Comparison of ENCODE assay signal across 7 mouse cellular contexts in genomic region chr3:59344065-59344905, GRCm38 (mm10). TPM values are rescaled to one million over a fixed set of nuclear protein-coding genes. Genes with fewer than 3 reads are reported as not detected.
DNase-seq lines count a peak whose midpoint lies in the region; ATAC-seq and TF ChIP-seq lines count a peak whose summit lies in the region.

Gene Igsf10 (minus strand): TSS chr3:59344394.

- 0 out of 2 replicates have a peak, but pooled peaks have one; percentile 6 for TF ChIP-seq CTCF in stomach, postnatal 0 days (IDR thresholded peaks at IDR 0.05; ENCODE audit: low read depth)

- H3K4me3 ChIP-seq in forebrain, embryonic 14.5 days (ENCODE audit: low read depth, low read length) = peak within 1 kb of the TSS; percentile 57
- H3K4me3 ChIP-seq in midbrain, embryonic 11.5 days (ENCODE audit: low read depth, low read length) = peak within 1 kb of the TSS; percentile 57
- H3K4me3 ChIP-seq in stomach, postnatal 0 days (ENCODE audit: low read depth, low read length) = peak within 1 kb of the TSS; percentile 61

- DNase-seq in ZHBTc4 (ENCODE audit: low read depth, low spot score) = peak; percentile 51
- DNase-seq in cerebellum, adult 11 months = peak; percentile 8
- peak; percentile 81 for DNase-seq in forebrain, embryonic 14.5 days (ENCODE audit: low spot score)
- DNase-seq in heart, postnatal 25 days (ENCODE audit: low spot score) = peak; percentile 21
- peak; percentile 86 for DNase-seq in left cerebral cortex, postnatal 4 days
- peak; percentile 98 for DNase-seq in midbrain, embryonic 11.5 days (ENCODE audit: low spot score, missing footprints)
- DNase-seq in stomach, postnatal 0 days (ENCODE audit: low spot score) = peak; percentile 57

- WGBS in forebrain, embryonic 14.5 days = 5% methylated on average over 23 of the region's 23 CpGs
- 5% methylated on average over 23 of the region's 23 CpGs for WGBS in midbrain, embryonic 11.5 days
- WGBS in stomach, postnatal 0 days = 3% methylated on average over 23 of the region's 23 CpGs

- no peaks in the 10 kb centered on the region for H3K9me3 ChIP-seq in forebrain, embryonic 14.5 days (replicated peaks; ENCODE audit: control insufficient read depth, low read length)
- H3K9me3 ChIP-seq in midbrain, embryonic 11.5 days (ENCODE audit: control insufficient read depth, low read length) = no peaks in the 10 kb centered on the region
- no peaks in the 10 kb centered on the region for H3K9me3 ChIP-seq in stomach, postnatal 0 days (ENCODE audit: control insufficient read depth, low read length)

- H3K27ac ChIP-seq in forebrain, embryonic 14.5 days (ENCODE audit: low read depth, low read length) = no peak within 1 kb of the TSS
- no peak within 1 kb of the TSS for H3K27ac ChIP-seq in midbrain, embryonic 11.5 days (ENCODE audit: low read depth, low read length)
- peak within 1 kb of the TSS; percentile 87 for H3K27ac ChIP-seq in stomach, postnatal 0 days (replicated peaks)

- intact Hi-C loops in heart, postnatal 25 days (cut with DNase I) = no loop called here
- intact Hi-C loops in left cerebral cortex, postnatal 4 days (cut with DNase I) = no loop called here

- ATAC-seq in forebrain, embryonic 14.5 days = peak; percentile 98
- peak; percentile 98 for ATAC-seq in midbrain, embryonic 11.5 days (ENCODE audit: low FRiP score)
- ATAC-seq in stomach, postnatal 0 days (ENCODE audit: low FRiP score, low TSS enrichment) = peak; percentile 83

- no peaks in the 10 kb centered on the region for H3K36me3 ChIP-seq in forebrain, embryonic 14.5 days (ENCODE audit: control insufficient read depth, insufficient read depth, low read length)
- no peaks in the 10 kb centered on the region for H3K36me3 ChIP-seq in midbrain, embryonic 11.5 days (ENCODE audit: control insufficient read depth, insufficient read depth, low read length)
- no peaks in the 10 kb centered on the region for H3K36me3 ChIP-seq in stomach, postnatal 0 days (ENCODE audit: control insufficient read depth, insufficient read depth, low read length)

- TF ChIP-seq EP300 in stomach, postnatal 0 days (optimal IDR thresholded peaks at IDR 0.05) = no peak

- no peaks in the 10 kb centered on the region; the same call in 1 of the 2 replicates for H3K4me1 ChIP-seq in forebrain, embryonic 14.5 days (ENCODE audit: control insufficient read depth, insufficient read depth, low read length)
- H3K4me1 ChIP-seq in midbrain, embryonic 11.5 days (ENCODE audit: control insufficient read depth, insufficient read depth, low read length) = no peaks in the 10 kb centered on the region; the same call in 1 of the 2 replicates
- H3K4me1 ChIP-seq in stomach, postnatal 0 days (replicated peaks; ENCODE audit: control insufficient read depth, insufficient read depth) = 0 out of 2 replicates have a peak, but pooled peaks cover 2% of the 10 kb centered on the region

- H3K9ac ChIP-seq in forebrain, embryonic 14.5 days (ENCODE audit: low read length) = peak within 1 kb of the TSS; percentile 63
- peak within 1 kb of the TSS; percentile 70 for H3K9ac ChIP-seq in midbrain, embryonic 11.5 days (ENCODE audit: low read length)
- peak within 1 kb of the TSS; percentile 70 for H3K9ac ChIP-seq in stomach, postnatal 0 days (ENCODE audit: low read length)

- peak within 1 kb of the TSS; percentile 65 for H3K4me2 ChIP-seq in forebrain, embryonic 14.5 days (ENCODE audit: low read length)
- H3K4me2 ChIP-seq in midbrain, embryonic 11.5 days = peak within 1 kb of the TSS; percentile 64
- H3K4me2 ChIP-seq in stomach, postnatal 0 days (replicated peaks; ENCODE audit: low read depth) = peak within 1 kb of the TSS; percentile 75

- H3K27me3 ChIP-seq in forebrain, embryonic 14.5 days (replicated peaks; ENCODE audit: control insufficient read depth, insufficient read depth, low read length) = no peaks in the 10 kb centered on the region
- no peaks in the 10 kb centered on the region for H3K27me3 ChIP-seq in midbrain, embryonic 11.5 days (ENCODE audit: control insufficient read depth, insufficient read depth, low read length)
- no peaks in the 10 kb centered on the region for H3K27me3 ChIP-seq in stomach, postnatal 0 days (ENCODE audit: control insufficient read depth, insufficient read depth, low read length)

RNA-seq across cellular contexts. Expression of gene Igsf10, which starts in this region (rescaled TPM):
- polyA plus RNA-seq in forebrain, embryonic 14.5 days (2014; fragmentation: Nextera tagmentation; extraction: Ambion mirVana) = 1.7 TPM in 2 replicates
- total RNA-seq in heart, postnatal 25 days (2021) = 1 to 10 TPM; 2.8 to 4.2 TPM
- 1 to 10 TPM; 7.4 to 7.9 TPM for total RNA-seq in left cerebral cortex, postnatal 4 days (2021)
- polyA plus RNA-seq in midbrain, embryonic 11.5 days (2014; fragmentation: Nextera tagmentation; extraction: Ambion mirVana) = 2.8 and 4.5 TPM in 2 replicates
- 3.2 and 4.5 TPM in 2 replicates for polyA plus RNA-seq in stomach, postnatal 0 days (2015; fragmentation: Nextera tagmentation; extraction: Ambion mirVana)

Comparison
In these comparisons a context has a peak if more than half of its experiments do, and no peak if none do; other contexts are left out.
1. DNase-seq: peak in every context shown above with its lines; median percentile 98 in midbrain, embryonic 11.5 days; 86 in left cerebral cortex, postnatal 4 days; 81 in forebrain, embryonic 14.5 days; 57 in stomach, postnatal 0 days; 51 in ZHBTc4; 21 in heart, postnatal 25 days; 8 in cerebellum, adult 11 months.